Mouse (Mus musculus) adrenal gland (tissue): Measurements from ENCODE around the gene Tceanc2.

Experiments used
- intact Hi-C: fragments of 180-260 bp; cut with DNase I; formaldehyde crosslinking; loops from one replicate; pipeline ENCODE4 v1.15.1; 2025

Tceanc2 gene

GRCm38 (mm10) chr4:107180746-107181145 lies 1.8 kb upstream of the Tceanc2 start:
- intact Hi-C loops: no loop called here

- intact Hi-C loops: no loop called here
Measured at GRCm38 (mm10) chr4:107179561-107179960, 645 bp upstream of the Tceanc2 start.

GRCm38 (mm10) chr4:107178182-107178829 lies 610 bp downstream of the Tceanc2 start, which contains the start of gene Tmem59:
TSS of gene Tmem59 (plus strand) at chr4:107178399.
- intact Hi-C loops: no loop called here

GRCm38 (mm10) chr4:107177506-107177905 lies 1.4 kb downstream of the Tceanc2 start:
- intact Hi-C loops: no loop called here

GRCm38 (mm10) chr4:107167798-107168197 lies 11.1 kb downstream of the Tceanc2 start:
- intact Hi-C loops: loop anchor here (10.0 kb wide), 1 partner anchor 103 kb away; the partner anchor contains the start of genes Cyb5rl and Mrpl37

GRCm38 (mm10) chr4:107166700-107167099 lies 12.2 kb downstream of the Tceanc2 start:
- intact Hi-C loops: loop anchor here (10.0 kb wide), 1 partner anchor 102 kb away; the partner anchor contains the start of genes Cyb5rl and Mrpl37

- intact Hi-C loops: loop anchor here (2.0 to 10.0 kb wide), 4 partner anchors 99 to 325 kb away; partner anchors contain the start of genes Cyb5rl and Mrpl37
Measured at GRCm38 (mm10) chr4:107163756-107164587, 14.9 kb downstream of the Tceanc2 start.

GRCm38 (mm10) chr4:107163341-107163740 lies 15.6 kb downstream of the Tceanc2 start:
- intact Hi-C loops: loop anchor here (5.0 to 10.0 kb wide), 3 partner anchors 99 to 246 kb away; partner anchors contain the start of genes Cyb5rl and Mrpl37

GRCm38 (mm10) chr4:107160181-107160580 lies 18.7 kb downstream of the Tceanc2 start:
- intact Hi-C loops: loop anchor here (5.0 to 10.0 kb wide), 3 partner anchors 95 to 243 kb away; partner anchors contain the start of genes Cyb5rl and Mrpl37

- intact Hi-C loops: no loop called here
Measured at GRCm38 (mm10) chr4:107159166-107159773, 19.6 kb downstream of the Tceanc2 start.

GRCm38 (mm10) chr4:107156983-107157401 lies 21.9 kb downstream of the Tceanc2 start:
- intact Hi-C loops: no loop called here

- intact Hi-C loops: no loop called here
Measured at GRCm38 (mm10) chr4:107152571-107152970, 26.3 kb downstream of the Tceanc2 start.

- intact Hi-C loops: no loop called here
Measured at GRCm38 (mm10) chr4:107150991-107151390, 27.9 kb downstream of the Tceanc2 start.

- intact Hi-C loops: no loop called here
Measured at GRCm38 (mm10) chr4:107143511-107143910, 35.4 kb downstream of the Tceanc2 start.

GRCm38 (mm10) chr4:107139836-107140631 lies 38.9 kb downstream of the Tceanc2 start:
- intact Hi-C loops: no loop called here

- intact Hi-C loops: no loop called here
Measured at GRCm38 (mm10) chr4:107138948-107139835, 39.7 kb downstream of the Tceanc2 start.

- intact Hi-C loops: no loop called here
Measured at GRCm38 (mm10) chr4:107136531-107136930, 42.4 kb downstream of the Tceanc2 start.

- intact Hi-C loops: no loop called here
Measured at GRCm38 (mm10) chr4:107135663-107136062, 43.3 kb downstream of the Tceanc2 start.

- intact Hi-C loops: no loop called here
Measured at GRCm38 (mm10) chr4:107134891-107135290, 44.0 kb downstream of the Tceanc2 start.

- intact Hi-C loops: no loop called here
Measured at GRCm38 (mm10) chr4:107130534-107130933, 48.4 kb downstream of the Tceanc2 start.
